In genomic region chr11:43653051-43653475, GRCm38 (mm10) we compare ENCODE assay signal across 8 mouse cellular contexts. TPM values are rescaled to one million over a fixed set of nuclear protein-coding genes. Genes with fewer than 3 reads are reported as not detected.
DNase-seq lines count a peak whose midpoint lies in the region; ATAC-seq and TF ChIP-seq lines count a peak whose summit lies in the region.

No protein-coding gene starts in this region.

- H3K27ac ChIP-seq in forebrain, embryonic 10.5 days = peak overlapping the region; percentile 80
- H3K27ac ChIP-seq in forebrain, embryonic 16.5 days (ENCODE audit: low read length) = no peak overlapping the region
- no peak overlapping the region for H3K27ac ChIP-seq in embryonic facial prominence, embryonic 11.5 days (replicated peaks; ENCODE audit: low read depth, low read length)
- no peak overlapping the region for H3K27ac ChIP-seq in limb, embryonic 11.5 days (replicated peaks; ENCODE audit: low read depth, low read length)

- no peaks in the 10 kb centered on the region; the same call in 1 of the 2 replicates for H3K9me3 ChIP-seq in forebrain, embryonic 10.5 days
- no peaks in the 10 kb centered on the region for H3K9me3 ChIP-seq in forebrain, embryonic 16.5 days (ENCODE audit: control insufficient read depth, low read length)
- no peaks in the 10 kb centered on the region for H3K9me3 ChIP-seq in embryonic facial prominence, embryonic 11.5 days (replicated peaks; ENCODE audit: control insufficient read depth, low read length)
- H3K9me3 ChIP-seq in limb, embryonic 11.5 days (ENCODE audit: control insufficient read depth, low read length) = no peaks in the 10 kb centered on the region

- peaks cover 19% of the 10 kb centered on the region for H3K4me1 ChIP-seq in forebrain, embryonic 10.5 days
- peaks cover 3% of the 10 kb centered on the region; the same call in 1 of the 2 replicates for H3K4me1 ChIP-seq in forebrain, embryonic 16.5 days (replicated peaks; ENCODE audit: control insufficient read depth, insufficient read depth, low read length)
- no peaks in the 10 kb centered on the region; the same call in 1 of the 2 replicates for H3K4me1 ChIP-seq in embryonic facial prominence, embryonic 11.5 days (ENCODE audit: control insufficient read depth, insufficient read depth, low read length)
- 0 out of 2 replicates have a peak, but pooled peaks cover 2% of the 10 kb centered on the region for H3K4me1 ChIP-seq in limb, embryonic 11.5 days (ENCODE audit: control insufficient read depth, insufficient read depth, low read length)

- H3K4me2 ChIP-seq in forebrain, embryonic 16.5 days (ENCODE audit: low read length) = no peak overlapping the region
- H3K4me2 ChIP-seq in embryonic facial prominence, embryonic 11.5 days (ENCODE audit: low read depth, low read length) = no peak overlapping the region
- no peak overlapping the region for H3K4me2 ChIP-seq in limb, embryonic 11.5 days (ENCODE audit: low read depth, severe bottlenecking)
- H3K4me2 ChIP-seq in myocyte (ENCODE audit: low read depth) = peak overlapping the region; percentile 46

- ATAC-seq in forebrain, embryonic 16.5 days = no peak
- ATAC-seq in embryonic facial prominence, embryonic 11.5 days (replicated peaks; ENCODE audit: insufficient number of reproducible peaks, low FRiP score, low TSS enrichment, low read depth) = 0 out of 2 replicates have a peak, but pooled peaks have one; percentile 60
- ATAC-seq in limb, embryonic 11.5 days (ENCODE audit: insufficient number of reproducible peaks, low FRiP score, low TSS enrichment, low read depth) = no peak

- no peaks in the 10 kb centered on the region for H3K79me2 ChIP-seq in myocyte (ENCODE audit: control insufficient read depth, insufficient read depth)

- peaks cover 8% of the 10 kb centered on the region for H3K27me3 ChIP-seq in forebrain, embryonic 10.5 days (ENCODE audit: poor library complexity, severe bottlenecking)
- no peaks in the 10 kb centered on the region for H3K27me3 ChIP-seq in forebrain, embryonic 16.5 days (replicated peaks; ENCODE audit: control insufficient read depth, insufficient read depth, low read length)
- no peaks in the 10 kb centered on the region for H3K27me3 ChIP-seq in embryonic facial prominence, embryonic 11.5 days (ENCODE audit: control insufficient read depth, insufficient read depth, low read length)
- H3K27me3 ChIP-seq in limb, embryonic 11.5 days (ENCODE audit: control insufficient read depth, insufficient read depth, low read length) = no peaks in the 10 kb centered on the region
- H3K27me3 ChIP-seq in myocyte (ENCODE audit: control insufficient read depth, insufficient read depth, insufficient read length) = no peaks in the 10 kb centered on the region

- H3ac ChIP-seq in myocyte (ENCODE audit: control insufficient read depth, insufficient read length) = no peak overlapping the region

- H3K9ac ChIP-seq in forebrain, embryonic 16.5 days (replicated peaks; ENCODE audit: low read depth, low read length) = no peak overlapping the region
- no peak overlapping the region for H3K9ac ChIP-seq in embryonic facial prominence, embryonic 11.5 days (replicated peaks; ENCODE audit: low read length)
- H3K9ac ChIP-seq in limb, embryonic 11.5 days (ENCODE audit: low read length) = 0 out of 2 replicates have a peak overlapping the region, but pooled peaks have one; percentile 17

- H3K36me3 ChIP-seq in forebrain, embryonic 10.5 days (replicated peaks) = no peaks in the 10 kb centered on the region
- no peaks in the 10 kb centered on the region for H3K36me3 ChIP-seq in forebrain, embryonic 16.5 days (ENCODE audit: control insufficient read depth, insufficient read depth)
- no peaks in the 10 kb centered on the region for H3K36me3 ChIP-seq in embryonic facial prominence, embryonic 11.5 days (replicated peaks; ENCODE audit: control insufficient read depth, insufficient read depth, low read depth, low read length)
- H3K36me3 ChIP-seq in limb, embryonic 11.5 days (ENCODE audit: control insufficient read depth, insufficient read depth, low read length) = no peaks in the 10 kb centered on the region
- no peaks in the 10 kb centered on the region for H3K36me3 ChIP-seq in myocyte (ENCODE audit: control insufficient read depth, insufficient read depth)

- 12% methylated on average over 14 of the region's 14 CpGs for WGBS in forebrain, embryonic 10.5 days
- WGBS in forebrain, embryonic 16.5 days = 9% methylated on average over 14 of the region's 14 CpGs
- 38% methylated on average over 14 of the region's 14 CpGs for WGBS in embryonic facial prominence, embryonic 11.5 days
- 54% methylated on average over 14 of the region's 14 CpGs for WGBS in limb, embryonic 11.5 days

- peak; percentile 73 for DNase-seq in forebrain, embryonic 10.5 days (ENCODE audit: extremely low spot score, low spot score)
- peak; percentile 54 for DNase-seq in embryonic facial prominence, embryonic 11.5 days (ENCODE audit: low spot score)
- DNase-seq in limb, embryonic 11.5 days (ENCODE audit: low spot score) = peak; percentile 40
- no peak for DNase-seq in left cerebral cortex, adult 18-20 months (ENCODE audit: low spot score in 2 of 2)
- no peak for DNase-seq in T-cell, adult 2 months (ENCODE audit: low spot score)
- no peak for DNase-seq in right cerebral cortex, adult 18-20 months

- no peak overlapping the region; the same call in 1 of the 2 replicates for H3K4me3 ChIP-seq in forebrain, embryonic 10.5 days
- H3K4me3 ChIP-seq in forebrain, embryonic 16.5 days (replicated peaks; ENCODE audit: low read length) = no peak overlapping the region
- H3K4me3 ChIP-seq in embryonic facial prominence, embryonic 11.5 days (ENCODE audit: low read depth, low read length) = no peak overlapping the region
- no peak overlapping the region for H3K4me3 ChIP-seq in limb, embryonic 11.5 days (ENCODE audit: low read depth, low read length)
- no peak overlapping the region for H3K4me3 ChIP-seq in myocyte

- TF ChIP-seq POLR2A in myocyte (IDR thresholded peaks at IDR 0.05; ENCODE audit: insufficient read length, low read depth) = no peak

TF ChIP-seq in myocyte, 11 proteins besides CTCF, POLR2A, EP300 and RAD21:
- peak in 2 of 3 experiments; percentile 16 to 69 for TF ChIP-seq MYOG (IDR thresholded peaks at IDR 0.05; ENCODE audit: control insufficient read depth in 1 of 3, insufficient read depth in 1 of 3, insufficient read length in 2 of 3, low read depth in 2 of 3)
- TF ChIP-seq USF1 (IDR thresholded peaks at IDR 0.05; ENCODE audit: low read depth) = no peak
- TF ChIP-seq POLR2AphosphoS2 (IDR thresholded peaks at IDR 0.05; ENCODE audit: insufficient read length, low read depth) = no peak
- peak in 2 of 3 experiments; percentile 28 to 67 for TF ChIP-seq MYOD1 (IDR thresholded peaks at IDR 0.05; ENCODE audit: control insufficient read depth in 1 of 3, insufficient read length in 2 of 3, low read depth in 2 of 3)
- TF ChIP-seq CEBPB (IDR thresholded peaks at IDR 0.05; ENCODE audit: insufficient read depth, poor library complexity, severe bottlenecking) = no peak
TF ChIP-seq in myocyte: peak in this region for 2.

RNA-seq across cellular contexts. Expression of gene Pwwp2a, which starts 28.7 kb away (rescaled TPM):
- 24.7 and 25.5 TPM in 2 replicates for polyA plus RNA-seq in forebrain, embryonic 10.5 days (2016; fragmentation: Nextera tagmentation; extraction: Ambion mirVana)
- polyA plus RNA-seq in forebrain, embryonic 16.5 days (2015; fragmentation: Nextera tagmentation; extraction: Ambion mirVana) = 26.7 and 26.8 TPM in 2 replicates
- polyA plus RNA-seq in embryonic facial prominence, embryonic 11.5 days (2014; fragmentation: Nextera tagmentation; extraction: Ambion mirVana) = 35.5 and 40.5 TPM in 2 replicates
- 41.2 and 43.8 TPM in 2 replicates for polyA plus RNA-seq in limb, embryonic 11.5 days (2014; fragmentation: Nextera tagmentation; extraction: Ambion mirVana)
- 4.9 TPM for polyA plus RNA-seq in myocyte (2012; fragmentation: generic; extraction: Trizol)
- 10 to 100 TPM; 61.2 to 65.4 TPM for total RNA-seq in left cerebral cortex, adult 18-20 months (2021)

RNA-seq across cellular contexts. Expression of gene Fabp6, which starts 51.7 kb away (rescaled TPM):
- polyA plus RNA-seq in forebrain, embryonic 10.5 days (2016; fragmentation: Nextera tagmentation; extraction: Ambion mirVana) = not detected in 2 replicates
- polyA plus RNA-seq in forebrain, embryonic 16.5 days (2015; fragmentation: Nextera tagmentation; extraction: Ambion mirVana) = not detected in 2 replicates
- polyA plus RNA-seq in embryonic facial prominence, embryonic 11.5 days (2014; fragmentation: Nextera tagmentation; extraction: Ambion mirVana) = not detected in 2 replicates
- polyA plus RNA-seq in limb, embryonic 11.5 days (2014; fragmentation: Nextera tagmentation; extraction: Ambion mirVana) = not detected in 2 replicates
- polyA plus RNA-seq in myocyte (2012; fragmentation: generic; extraction: Trizol) = not detected
- total RNA-seq in left cerebral cortex, adult 18-20 months (2021) = not detected

Comparison
In these comparisons a context has a peak if more than half of its experiments do, and no peak if none do; other contexts are left out.
1. DNase-seq: peak in forebrain, embryonic 10.5 days (single experiment), embryonic facial prominence, embryonic 11.5 days (single experiment) and limb, embryonic 11.5 days (single experiment); none in left cerebral cortex, adult 18-20 months (0 of 2), T-cell, adult 2 months (single experiment) and right cerebral cortex, adult 18-20 months (single experiment).